In the genomic region with DNA sequence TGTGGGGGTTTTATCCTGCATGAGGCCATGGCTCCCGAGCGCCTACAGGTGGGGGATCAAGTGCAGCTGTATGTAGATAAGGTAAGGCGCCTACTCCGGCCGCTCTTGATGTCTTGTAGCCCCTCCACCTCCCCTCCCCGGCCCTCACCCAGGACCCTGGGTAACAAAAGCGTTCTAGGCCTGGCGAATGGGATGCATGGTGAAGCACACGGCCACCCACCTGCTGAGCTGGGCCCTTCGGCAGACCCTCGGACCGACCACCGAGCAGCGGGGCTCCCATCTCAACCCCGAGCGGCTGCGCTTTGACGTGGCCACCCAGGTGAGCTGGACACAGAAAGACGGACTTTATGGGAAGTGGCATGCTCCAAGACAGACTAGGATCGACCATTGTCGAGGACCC, we compare ENCODE assay signal across 15 mouse cellular contexts. TPM values are rescaled to one million over a fixed set of nuclear protein-coding genes. Genes with fewer than 3 reads are reported as not detected.
DNase-seq lines count a peak whose midpoint lies in the region; ATAC-seq lines count a peak whose summit lies in the region.
"Had no signal": no experiment of that assay in that cellular context is flagged by ENCODE, and none has a peak within 500 bp of the region (broad histone marks: within the 10 kb centered on the region; RNA-seq: fewer than 3 reads in every experiment).

No protein-coding gene starts in this region.

- 92% methylated on average over 21 of the region's 21 CpGs for WGBS in hindbrain, embryonic 14.5 days
- 84% methylated on average over 21 of the region's 21 CpGs for WGBS in hindbrain, embryonic 11.5 days
- 89% methylated on average over 21 of the region's 21 CpGs for WGBS in neural tube, embryonic 13.5 days
- 93% methylated on average over 21 of the region's 21 CpGs for WGBS in neural tube, embryonic 15.5 days

- H3K27ac ChIP-seq in hindbrain, embryonic 14.5 days, result no peak overlapping the region
- no peak overlapping the region for H3K27ac ChIP-seq in hindbrain, embryonic 11.5 days (ENCODE audit: low read depth, low read length)
- H3K27ac ChIP-seq in neural tube, embryonic 13.5 days (replicated peaks), result no peak overlapping the region
- H3K27ac ChIP-seq in neural tube, embryonic 15.5 days (replicated peaks), result no peak overlapping the region
- H3K27ac ChIP-seq: embryonic facial prominence, embryonic 12.5 days; heart, adult 2 months; heart, embryonic 15.5 days had no signal

- H3K9ac ChIP-seq in hindbrain, embryonic 14.5 days, result no peak overlapping the region
- H3K9ac ChIP-seq in hindbrain, embryonic 11.5 days (ENCODE audit: low read depth, low read length), result no peak overlapping the region
- no peak overlapping the region for H3K9ac ChIP-seq in neural tube, embryonic 13.5 days
- no peak overlapping the region for H3K9ac ChIP-seq in neural tube, embryonic 15.5 days (replicated peaks)
- H3K9ac ChIP-seq: embryonic facial prominence, embryonic 12.5 days; forebrain, postnatal 0 days; heart, embryonic 15.5 days had no signal

- H3K4me3 ChIP-seq in hindbrain, embryonic 14.5 days (replicated peaks; ENCODE audit: low read length), result no peak overlapping the region
- H3K4me3 ChIP-seq in hindbrain, embryonic 11.5 days (ENCODE audit: low read depth, low read length), result no peak overlapping the region
- no peak overlapping the region for H3K4me3 ChIP-seq in neural tube, embryonic 13.5 days
- H3K4me3 ChIP-seq in neural tube, embryonic 15.5 days (replicated peaks), result no peak overlapping the region
- H3K4me3 ChIP-seq: embryonic facial prominence, embryonic 12.5 days; heart, adult 2 months; heart, embryonic 15.5 days had no signal

- H3K4me2 ChIP-seq in hindbrain, embryonic 14.5 days (replicated peaks), result no peak overlapping the region
- no peak overlapping the region for H3K4me2 ChIP-seq in hindbrain, embryonic 11.5 days (replicated peaks; ENCODE audit: low read depth, low read length)
- H3K4me2 ChIP-seq in neural tube, embryonic 13.5 days, result no peak overlapping the region
- H3K4me2 ChIP-seq in neural tube, embryonic 15.5 days, result no peak overlapping the region
- H3K4me2 ChIP-seq: embryonic facial prominence, embryonic 12.5 days; heart, embryonic 11.5 days; heart, embryonic 15.5 days had no signal

- peaks cover 20% of the 10 kb centered on the region for H3K36me3 ChIP-seq in hindbrain, embryonic 14.5 days (replicated peaks; ENCODE audit: control insufficient read depth, insufficient read depth)
- 0 out of 2 replicates have a peak, but pooled peaks cover 3% of the 10 kb centered on the region for H3K36me3 ChIP-seq in hindbrain, embryonic 11.5 days (ENCODE audit: control insufficient read depth, insufficient read depth, low read length)
- peaks cover 41% of the 10 kb centered on the region for H3K36me3 ChIP-seq in neural tube, embryonic 13.5 days
- peaks cover 19% of the 10 kb centered on the region for H3K36me3 ChIP-seq in neural tube, embryonic 15.5 days

- H3K27me3 ChIP-seq in hindbrain, embryonic 14.5 days (ENCODE audit: control insufficient read depth, insufficient read depth, low read length), result no peaks in the 10 kb centered on the region
- H3K27me3 ChIP-seq in hindbrain, embryonic 11.5 days (ENCODE audit: control insufficient read depth, insufficient read depth, low read length), result no peaks in the 10 kb centered on the region
- no peaks in the 10 kb centered on the region for H3K27me3 ChIP-seq in neural tube, embryonic 13.5 days
- no peaks in the 10 kb centered on the region for H3K27me3 ChIP-seq in neural tube, embryonic 15.5 days (replicated peaks)
- H3K27me3 ChIP-seq: embryonic facial prominence, embryonic 12.5 days; heart, embryonic 15.5 days had no signal

- ATAC-seq in cerebellum, adult (ENCODE audit: insufficient number of reproducible peaks, low FRiP score, low TSS enrichment), result no peak
- peak; percentile 21 for ATAC-seq in hindbrain, embryonic 14.5 days (ENCODE audit: low FRiP score)
- no peak for ATAC-seq in hindbrain, embryonic 11.5 days (ENCODE audit: low FRiP score)
- ATAC-seq in neural tube, embryonic 13.5 days (ENCODE audit: low read depth), result 0 out of 2 replicates have a peak, but pooled peaks have one; percentile 6
- no peak for ATAC-seq in neural tube, embryonic 15.5 days (ENCODE audit: low FRiP score)

- H3K4me1 ChIP-seq in hindbrain, embryonic 14.5 days (replicated peaks; ENCODE audit: control insufficient read depth, insufficient read depth, low read length), result no peaks in the 10 kb centered on the region
- no peaks in the 10 kb centered on the region for H3K4me1 ChIP-seq in hindbrain, embryonic 11.5 days (replicated peaks; ENCODE audit: control insufficient read depth, insufficient read depth, low read length)
- peaks cover 4% of the 10 kb centered on the region for H3K4me1 ChIP-seq in neural tube, embryonic 13.5 days (replicated peaks)
- peaks cover 3% of the 10 kb centered on the region for H3K4me1 ChIP-seq in neural tube, embryonic 15.5 days
- H3K4me1 ChIP-seq: embryonic facial prominence, embryonic 12.5 days had no signal

- DNase-seq in cerebellum, adult 11-12 months, result peak; percentile 65
- peak; percentile 38 to 49 for DNase-seq in cerebellum, postnatal 14 days
- no peak for DNase-seq in cerebellum, adult 9-10 months
- no peak for DNase-seq in hindbrain, embryonic 14.5 days (ENCODE audit: low spot score)
- DNase-seq in hindbrain, embryonic 11.5 days (ENCODE audit: low spot score), result no peak

- H3K9me3 ChIP-seq in hindbrain, embryonic 14.5 days (ENCODE audit: control insufficient read depth, low read length), result no peaks in the 10 kb centered on the region
- H3K9me3 ChIP-seq in hindbrain, embryonic 11.5 days (ENCODE audit: control insufficient read depth, low read length), result no peaks in the 10 kb centered on the region
- H3K9me3 ChIP-seq in neural tube, embryonic 13.5 days, result no peaks in the 10 kb centered on the region
- H3K9me3 ChIP-seq in neural tube, embryonic 15.5 days (replicated peaks), result no peaks in the 10 kb centered on the region
- H3K9me3 ChIP-seq: embryonic facial prominence, embryonic 12.5 days; G1E; heart, embryonic 15.5 days had no signal

RNA-seq across cellular contexts. Expression of a gene that starts 6.1 kb away (rescaled TPM):
- polyA plus RNA-seq in hindbrain, embryonic 14.5 days (2014; fragmentation: Nextera tagmentation; extraction: Ambion mirVana), result 3.8 TPM in 2 replicates
- polyA plus RNA-seq in hindbrain, embryonic 11.5 days (2014; fragmentation: Nextera tagmentation; extraction: Ambion mirVana), result 2.0 and 2.5 TPM in 2 replicates
- polyA plus RNA-seq in neural tube, embryonic 13.5 days (2015; fragmentation: Nextera tagmentation; extraction: Ambion mirVana), result 3.3 and 3.6 TPM in 2 replicates
- 2.9 and 3.6 TPM in 2 replicates for polyA plus RNA-seq in neural tube, embryonic 15.5 days (2015; fragmentation: Nextera tagmentation; extraction: Ambion mirVana)
- polyA plus RNA-seq: CD4-positive, CD25-positive, alpha-beta regulatory T cell, adult 4 months; G1E had no signal

RNA-seq across cellular contexts. Expression of a gene that starts 10.5 kb away (rescaled TPM):
- polyA plus RNA-seq in hindbrain, embryonic 14.5 days (2014; fragmentation: Nextera tagmentation; extraction: Ambion mirVana), result 15.2 and 15.8 TPM in 2 replicates
- polyA plus RNA-seq in hindbrain, embryonic 11.5 days (2014; fragmentation: Nextera tagmentation; extraction: Ambion mirVana), result 13.0 and 14.5 TPM in 2 replicates
- polyA plus RNA-seq in neural tube, embryonic 13.5 days (2015; fragmentation: Nextera tagmentation; extraction: Ambion mirVana), result 17.1 and 18.2 TPM in 2 replicates
- polyA plus RNA-seq in neural tube, embryonic 15.5 days (2015; fragmentation: Nextera tagmentation; extraction: Ambion mirVana), result 18.0 and 19.4 TPM in 2 replicates

RNA-seq across cellular contexts. Expression of a gene that starts 32.3 kb away (rescaled TPM):
- 15.7 and 16.8 TPM in 2 replicates for polyA plus RNA-seq in hindbrain, embryonic 14.5 days (2014; fragmentation: Nextera tagmentation; extraction: Ambion mirVana)
- polyA plus RNA-seq in hindbrain, embryonic 11.5 days (2014; fragmentation: Nextera tagmentation; extraction: Ambion mirVana), result 4.7 and 5.6 TPM in 2 replicates
- polyA plus RNA-seq in neural tube, embryonic 13.5 days (2015; fragmentation: Nextera tagmentation; extraction: Ambion mirVana), result 19.4 and 22.6 TPM in 2 replicates
- 21.2 and 25.6 TPM in 2 replicates for polyA plus RNA-seq in neural tube, embryonic 15.5 days (2015; fragmentation: Nextera tagmentation; extraction: Ambion mirVana)
- polyA plus RNA-seq: G1E had no signal

RNA-seq across cellular contexts. Expression of a gene that starts 38.4 kb away (rescaled TPM):
- 4.3 and 4.7 TPM in 2 replicates for polyA plus RNA-seq in hindbrain, embryonic 14.5 days (2014; fragmentation: Nextera tagmentation; extraction: Ambion mirVana)
- 5.6 and 9.0 TPM in 2 replicates for polyA plus RNA-seq in hindbrain, embryonic 11.5 days (2014; fragmentation: Nextera tagmentation; extraction: Ambion mirVana)
- polyA plus RNA-seq in neural tube, embryonic 13.5 days (2015; fragmentation: Nextera tagmentation; extraction: Ambion mirVana), result 5.3 and 5.6 TPM in 2 replicates
- 4.8 and 10.1 TPM in 2 replicates for polyA plus RNA-seq in neural tube, embryonic 15.5 days (2015; fragmentation: Nextera tagmentation; extraction: Ambion mirVana)

RNA-seq across cellular contexts. Expression of a gene that starts 41.9 kb away (rescaled TPM):
- polyA plus RNA-seq in hindbrain, embryonic 14.5 days (2014; fragmentation: Nextera tagmentation; extraction: Ambion mirVana), result 1.5 and 2.2 TPM in 2 replicates
- 0.61 and 0.85 TPM in 2 replicates for polyA plus RNA-seq in hindbrain, embryonic 11.5 days (2014; fragmentation: Nextera tagmentation; extraction: Ambion mirVana)
- 0.62 and 1.5 TPM in 2 replicates for polyA plus RNA-seq in neural tube, embryonic 13.5 days (2015; fragmentation: Nextera tagmentation; extraction: Ambion mirVana)
- 2.1 and 2.9 TPM in 2 replicates for polyA plus RNA-seq in neural tube, embryonic 15.5 days (2015; fragmentation: Nextera tagmentation; extraction: Ambion mirVana)
- polyA plus RNA-seq: G1E; heart, adult 2 months had no signal

Comparison
In these comparisons a context has a peak if more than half of its experiments do, and no peak if none do; other contexts are left out.
1. DNase-seq: peak in cerebellum, adult 11-12 months (single experiment) and cerebellum, postnatal 14 days (2 of 2); none in cerebellum, adult 9-10 months (single experiment), hindbrain, embryonic 14.5 days (single experiment) and hindbrain, embryonic 11.5 days (single experiment).
2. ATAC-seq: peak in hindbrain, embryonic 14.5 days (single experiment) and neural tube, embryonic 13.5 days (single experiment); none in cerebellum, adult (single experiment), hindbrain, embryonic 11.5 days (single experiment) and neural tube, embryonic 15.5 days (single experiment).